Mouse (Mus musculus) thymus, postnatal 36 days (tissue): ENCODE results near the gene Slc13a2.

Experiments used
- DNase-seq, 2 experiments: peaks; one replicate each; pipeline ENCODE4 v3.0.0; 2022; ENCODE audit warnings: mixed read lengths in 2 of 2

Gene Slc13a2

DNA sequence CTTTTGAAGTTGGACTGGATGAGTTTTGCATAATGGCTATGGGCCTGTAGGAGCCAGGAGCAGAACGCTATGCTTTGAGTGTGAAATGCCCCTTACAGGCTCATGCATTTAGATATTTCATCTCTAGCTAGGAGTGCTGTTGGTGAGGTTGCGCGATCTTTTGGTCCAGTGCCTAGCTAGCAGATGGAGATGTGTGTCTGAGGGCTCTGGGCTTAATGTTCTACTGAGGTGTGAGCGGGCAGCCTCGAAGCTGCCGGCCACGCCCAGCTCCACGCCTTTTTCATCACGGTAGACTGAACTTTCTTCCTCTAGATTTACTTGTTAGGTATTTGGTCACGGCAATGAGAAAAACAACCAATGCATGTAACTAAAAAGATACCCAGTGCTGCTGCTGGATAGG is 9.2 kb upstream of the Slc13a2 start:
- no peak for DNase-seq

DNA sequence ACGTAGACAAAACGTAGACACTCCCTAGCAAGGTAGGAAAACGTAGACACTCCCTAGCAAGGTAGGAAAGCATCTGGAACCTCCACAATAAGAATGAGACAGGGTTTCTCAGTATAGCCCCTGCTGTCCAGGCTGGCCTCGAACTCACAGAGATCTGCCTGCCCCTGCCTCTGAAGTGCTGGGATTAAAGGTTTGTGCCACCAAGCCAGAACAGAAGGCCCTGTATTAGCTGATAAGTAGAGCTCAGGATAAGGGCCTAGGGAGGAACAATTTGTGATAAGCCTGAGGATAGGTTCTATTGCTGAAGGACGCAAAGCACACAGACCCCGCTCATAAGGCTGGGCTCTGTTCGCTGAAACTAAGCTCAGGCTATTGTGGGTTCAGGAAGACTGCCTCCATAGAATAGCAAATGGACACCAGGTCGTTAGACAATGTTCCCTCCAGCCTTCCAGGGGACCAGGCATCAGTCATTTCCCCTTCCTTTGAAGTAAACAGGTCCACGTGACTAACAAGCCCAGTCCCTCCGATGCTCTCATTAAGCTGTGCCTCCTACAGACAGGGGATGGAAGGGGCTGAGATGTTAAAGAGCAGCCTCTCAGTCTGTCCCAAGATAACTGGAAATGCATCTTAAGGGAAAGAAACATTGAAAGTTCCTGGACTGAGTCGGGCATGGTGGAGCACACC is 8.3 kb upstream of the Slc13a2 start:
- DNase-seq: no peak

DNA sequence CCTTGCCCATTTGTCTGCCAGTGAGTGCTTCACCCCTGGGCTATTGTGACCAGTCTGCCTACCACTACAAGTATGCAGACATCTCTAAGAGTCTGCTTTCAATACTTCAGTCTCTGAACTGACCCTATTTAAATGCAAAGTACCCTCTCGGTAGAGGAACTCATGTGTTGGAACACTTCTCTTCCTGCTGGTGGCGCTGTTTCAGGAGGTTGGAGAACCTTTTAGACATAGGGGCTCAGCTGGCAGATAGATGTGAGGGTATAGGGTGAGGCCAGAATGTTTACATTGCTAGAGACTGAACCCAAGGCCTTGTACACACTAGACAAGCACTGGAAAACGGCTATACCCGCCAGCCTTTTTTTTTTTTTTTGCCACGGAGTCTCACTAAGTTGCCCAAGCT is 6.3 kb upstream of the Slc13a2 start:
- DNase-seq: no peak

DNA sequence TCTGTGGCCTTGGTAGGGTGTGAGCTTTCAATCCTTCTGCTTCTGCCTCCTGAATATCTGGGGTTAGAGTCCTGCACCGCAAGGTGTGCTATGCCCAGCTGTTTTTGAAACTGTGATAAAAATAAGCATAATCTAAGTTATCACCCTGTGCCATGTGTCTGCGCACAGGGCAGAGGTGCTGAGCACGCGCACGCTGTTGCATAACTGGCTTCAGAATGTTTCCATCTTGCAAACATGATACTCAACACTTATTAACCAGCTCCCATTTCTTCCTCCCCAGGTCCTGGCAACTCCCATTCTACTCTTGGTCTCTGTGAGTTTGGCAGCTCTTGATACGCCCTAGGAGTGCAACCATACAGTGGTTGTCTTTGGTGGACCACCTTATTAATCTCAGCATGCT is 5.6 kb upstream of the Slc13a2 start:
- no peak for DNase-seq

DNA sequence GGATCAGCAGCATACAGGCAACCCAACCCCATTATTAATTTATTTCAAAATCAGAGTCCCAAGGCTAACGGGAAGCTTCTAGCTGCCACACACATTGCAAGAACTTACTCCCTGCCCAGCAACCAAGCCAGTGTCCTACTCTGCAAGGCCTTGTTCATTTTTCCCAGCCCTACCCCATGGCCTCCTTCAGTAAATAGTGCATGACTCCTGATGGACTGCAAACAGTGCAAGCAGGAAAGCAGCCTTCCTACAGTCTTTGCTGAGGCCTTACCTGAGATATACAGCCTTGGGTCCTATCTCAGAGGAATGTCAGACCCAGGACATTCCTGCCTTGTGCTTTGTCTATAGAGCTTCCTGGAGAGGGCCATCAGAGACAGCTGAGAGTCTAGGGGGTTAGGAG is 3.6 kb upstream of the Slc13a2 start:
- DNase-seq: no peak

DNA sequence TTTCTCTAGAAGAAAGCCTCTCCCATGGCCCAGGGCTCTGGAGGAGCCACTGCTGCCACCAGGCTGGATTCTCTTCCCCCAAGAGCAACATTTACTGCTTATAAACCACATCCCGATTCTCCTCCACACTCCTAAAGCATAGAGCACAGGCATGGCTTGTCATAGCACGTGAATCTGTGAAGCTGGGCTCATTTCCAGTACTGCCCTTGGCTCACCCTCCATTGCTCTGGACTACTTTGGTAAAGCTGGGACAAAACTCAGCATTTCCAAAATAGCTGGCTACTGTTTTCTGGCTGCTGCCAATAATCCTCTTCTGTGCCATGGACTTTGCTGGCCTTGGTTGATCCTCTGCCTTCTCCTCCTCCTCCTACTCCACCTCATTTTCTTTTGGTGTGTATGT is 2.3 kb upstream of the Slc13a2 start:
- DNase-seq: no peak

DNA sequence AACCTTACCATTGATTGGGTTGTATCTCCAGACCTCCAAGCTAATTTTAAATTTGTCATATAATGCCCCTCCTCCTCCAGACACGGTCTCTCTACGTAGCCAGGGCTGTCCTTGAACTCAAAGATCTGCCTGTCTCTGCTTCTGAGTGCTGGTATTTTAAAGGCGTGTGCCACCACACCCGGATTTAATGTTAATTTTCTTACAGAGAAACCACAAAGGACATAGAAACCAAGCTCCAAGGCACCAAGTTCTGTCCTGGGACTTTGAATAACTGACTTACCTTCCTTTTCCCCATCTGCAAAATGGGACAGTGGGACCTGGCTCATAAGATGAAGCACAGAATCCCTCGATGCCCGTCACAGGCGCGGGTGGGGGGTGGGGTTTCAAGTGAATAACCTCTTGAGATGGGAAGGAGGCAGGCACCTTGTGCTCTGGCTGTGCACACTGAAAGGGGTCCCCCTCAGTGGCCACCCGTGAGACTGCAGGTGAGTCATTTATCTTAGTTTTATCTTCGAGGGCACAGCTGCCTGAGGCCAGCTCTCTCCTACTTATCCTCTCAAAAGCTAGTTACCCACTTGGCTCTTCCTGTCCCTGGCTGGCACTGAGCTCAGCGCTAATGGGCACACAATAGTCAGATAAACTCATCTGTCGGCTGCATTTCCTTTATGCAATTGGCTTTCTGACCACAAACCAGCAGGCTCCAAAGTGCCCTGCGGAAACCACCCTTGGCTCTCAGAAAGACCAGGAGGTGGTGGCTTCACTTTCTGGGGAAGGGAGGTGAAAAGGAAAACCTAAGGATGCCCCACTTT is 612 bp downstream of the Slc13a2 start:
- DNase-seq: no peak

DNA sequence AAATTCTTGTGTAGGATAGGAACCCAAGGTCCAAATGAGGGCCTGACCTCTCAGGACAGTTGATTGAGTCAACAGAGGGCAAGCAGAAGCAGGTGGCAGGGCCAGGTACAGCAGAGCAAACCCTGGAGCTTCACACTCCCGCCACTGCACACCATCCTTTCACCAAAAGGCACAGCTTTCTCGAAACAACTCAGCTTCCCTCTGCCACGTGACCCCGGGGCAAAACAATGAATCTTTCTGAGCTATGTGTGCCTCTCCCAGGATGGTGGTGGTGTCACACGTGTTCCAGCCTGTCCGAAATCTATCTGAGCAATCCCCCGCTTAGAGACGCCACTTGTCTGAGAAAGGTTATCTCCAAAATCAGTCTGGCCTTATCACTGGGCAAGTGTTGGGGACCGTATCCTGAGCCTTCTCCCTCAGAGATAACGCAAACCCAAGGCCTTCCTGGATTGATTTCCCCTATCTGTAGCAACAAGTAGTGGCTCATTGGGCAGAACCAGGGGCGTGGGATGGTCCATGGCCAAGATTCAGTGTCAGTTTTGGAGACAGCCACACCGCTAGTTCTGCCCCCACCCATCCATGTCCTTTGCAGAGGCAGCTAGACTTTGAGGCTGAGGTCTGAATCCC is 1.6 kb downstream of the Slc13a2 start:
- DNase-seq: no peak

DNA sequence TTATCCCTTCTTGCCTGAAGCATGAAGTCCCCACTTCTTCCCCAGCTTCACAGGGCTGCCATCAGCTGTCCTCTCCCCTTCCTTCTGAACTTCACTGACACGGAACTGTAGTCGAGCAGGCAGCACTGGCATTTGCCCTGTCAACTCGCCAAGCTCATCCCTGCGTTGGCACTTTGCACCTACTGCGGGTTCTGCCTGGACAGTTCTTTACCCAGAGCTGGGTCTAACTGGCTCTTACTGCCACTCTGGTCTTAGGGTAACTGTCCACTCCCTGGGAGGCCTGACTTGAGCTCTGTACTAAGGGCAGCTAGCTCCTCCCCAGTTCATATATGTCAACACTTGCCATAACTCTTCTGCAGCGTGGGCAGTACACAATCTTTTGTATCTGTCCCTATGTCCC is 5.2 kb downstream of the Slc13a2 start:
- DNase-seq: no peak

DNA sequence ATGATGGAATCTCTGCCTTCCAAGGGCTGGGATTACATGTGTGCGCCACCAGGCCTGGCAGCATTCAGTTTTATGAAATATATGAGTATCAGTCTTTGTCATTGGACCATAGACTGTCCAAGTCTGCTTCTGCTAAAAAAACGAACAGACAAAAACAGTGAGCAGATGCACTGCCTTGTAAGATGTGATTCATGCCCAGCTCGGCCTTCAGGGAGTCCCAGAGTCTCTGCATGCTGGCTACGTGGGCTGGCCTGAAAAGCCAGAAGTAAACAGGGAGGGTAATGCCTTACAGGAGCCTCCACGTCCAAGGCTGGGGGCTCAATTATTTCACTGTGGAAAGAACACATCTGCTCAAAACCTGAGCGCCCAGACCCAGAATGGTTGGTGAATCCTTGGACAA is 9.2 kb downstream of the Slc13a2 start:
- DNase-seq: no peak

DNA sequence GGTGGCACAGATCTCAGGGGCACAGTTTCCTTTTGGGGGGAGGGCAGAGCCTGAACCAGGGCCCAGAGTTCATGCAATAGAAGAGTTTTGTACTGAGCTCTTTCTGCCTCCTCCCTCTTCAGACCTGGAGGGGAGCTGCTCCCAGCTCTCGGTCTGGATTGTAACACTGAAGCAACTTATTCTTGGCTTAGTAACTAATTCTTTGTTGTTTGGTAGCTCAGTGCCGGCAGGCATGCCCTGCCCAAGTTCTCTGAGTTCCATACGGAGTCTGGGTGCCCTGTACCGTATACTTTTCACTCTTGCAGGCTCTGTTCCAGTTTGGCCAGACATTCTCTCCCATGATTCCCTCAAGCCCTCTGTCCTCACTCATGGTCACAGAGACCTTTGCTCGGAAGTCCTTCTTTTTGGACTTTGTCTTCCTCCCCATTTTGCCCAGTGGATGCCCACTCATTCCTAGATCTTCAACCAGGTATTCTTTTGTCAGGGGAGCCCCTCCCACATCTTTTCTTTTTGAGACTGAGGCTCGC is 9.6 kb downstream of the Slc13a2 start:
- DNase-seq: no peak

DNA sequence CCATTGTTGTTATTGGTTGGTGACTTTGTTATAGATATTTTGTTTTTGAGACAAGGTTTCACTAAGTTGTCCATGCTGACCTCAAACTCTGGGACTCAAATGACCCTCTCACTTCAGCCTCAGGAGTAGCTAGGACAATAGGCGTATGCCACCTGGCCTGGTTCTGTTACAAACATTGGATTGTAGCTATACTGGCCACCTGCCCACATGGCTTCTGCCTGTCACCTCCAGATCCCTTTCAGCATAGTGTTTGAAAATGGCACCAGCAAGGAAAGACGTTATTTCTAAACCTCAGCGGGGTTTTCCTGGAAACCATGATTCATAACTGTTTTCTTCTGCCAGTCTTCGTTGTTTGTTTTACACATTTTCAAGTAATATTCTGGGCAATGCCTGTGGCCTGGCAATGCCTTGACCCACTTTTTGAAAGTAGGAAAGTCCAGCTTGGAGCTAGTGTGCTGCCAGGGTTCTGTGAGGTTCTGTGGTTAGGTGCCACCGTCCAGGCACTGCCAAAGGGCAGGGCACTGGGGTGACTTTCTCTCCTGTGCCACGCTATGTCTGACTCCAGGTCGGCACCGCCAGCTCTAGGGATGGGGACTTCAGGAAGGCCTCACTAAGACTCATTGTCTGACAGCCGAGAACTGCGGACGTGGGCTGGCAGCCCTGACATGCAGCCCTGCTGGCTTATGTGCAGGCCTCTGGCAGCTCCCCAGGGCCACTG is 10.3 kb downstream of the Slc13a2 start:
- no peak for DNase-seq

DNA sequence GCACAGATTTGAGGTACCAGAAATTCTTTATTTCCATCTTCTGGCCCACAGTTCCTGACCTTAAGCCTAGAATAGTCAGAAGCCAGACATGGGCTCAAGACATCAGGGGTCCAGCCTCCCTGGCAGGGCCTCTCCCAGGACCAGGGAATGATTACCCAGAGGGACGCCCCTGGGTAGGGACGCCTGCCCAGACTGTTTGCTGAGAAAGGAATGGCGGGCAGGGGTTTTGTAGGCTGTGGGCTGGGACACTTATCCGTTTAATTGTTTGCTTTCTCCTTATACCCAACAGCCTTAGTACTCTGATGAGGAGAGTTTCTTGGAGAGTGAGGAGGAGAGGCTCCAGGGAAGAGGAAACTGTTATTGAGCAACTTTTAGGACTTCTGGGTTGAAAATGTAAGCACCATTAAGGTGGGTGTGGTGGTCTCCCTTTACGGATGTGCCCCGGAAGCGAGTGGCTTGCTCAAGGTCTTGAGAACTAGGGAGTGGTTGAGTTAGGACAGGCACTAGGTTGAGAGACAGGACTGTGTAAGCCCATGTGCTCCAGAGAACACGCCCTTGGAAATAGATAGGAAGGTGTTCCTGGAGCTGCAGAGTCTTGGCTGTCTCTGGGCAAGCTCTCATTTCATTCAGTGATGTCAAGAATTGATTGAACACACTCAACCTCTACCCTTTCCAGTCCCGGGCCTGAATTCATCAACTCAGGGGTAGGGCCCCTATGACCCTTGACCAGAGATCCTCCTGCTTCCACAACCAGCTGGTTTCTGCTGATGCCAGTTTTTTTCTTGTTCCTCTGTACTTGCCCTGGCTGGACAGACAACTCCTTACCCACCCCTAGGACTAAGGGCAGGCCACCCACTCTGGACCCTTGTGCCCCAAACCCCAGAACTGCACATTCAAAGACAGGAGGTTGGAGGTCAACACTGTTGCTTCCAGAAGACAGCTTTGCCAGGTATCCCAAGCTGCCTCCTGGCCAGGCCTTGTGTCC is 13.5 kb downstream of the Slc13a2 start:
- DNase-seq: no peak

DNA sequence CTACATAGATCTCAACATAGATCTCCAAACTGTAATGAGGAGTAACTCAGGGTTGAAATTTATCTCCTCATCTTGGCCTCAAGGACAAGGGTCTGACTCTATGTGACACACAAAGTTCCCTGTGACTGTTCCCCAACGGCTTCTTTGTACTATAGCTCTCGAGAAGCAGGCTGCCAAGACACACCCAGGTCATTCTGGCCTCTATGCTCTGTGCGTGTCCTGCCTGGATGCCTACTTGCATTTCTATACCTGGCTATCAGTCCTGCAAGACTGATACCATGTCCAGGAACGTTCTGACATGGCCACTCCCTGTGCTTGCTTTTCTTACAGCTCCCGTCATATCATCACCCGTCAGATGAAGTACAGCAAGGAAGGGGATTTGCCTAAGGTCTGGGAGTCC is 20.0 kb downstream of the Slc13a2 start:
- no peak for DNase-seq

DNA sequence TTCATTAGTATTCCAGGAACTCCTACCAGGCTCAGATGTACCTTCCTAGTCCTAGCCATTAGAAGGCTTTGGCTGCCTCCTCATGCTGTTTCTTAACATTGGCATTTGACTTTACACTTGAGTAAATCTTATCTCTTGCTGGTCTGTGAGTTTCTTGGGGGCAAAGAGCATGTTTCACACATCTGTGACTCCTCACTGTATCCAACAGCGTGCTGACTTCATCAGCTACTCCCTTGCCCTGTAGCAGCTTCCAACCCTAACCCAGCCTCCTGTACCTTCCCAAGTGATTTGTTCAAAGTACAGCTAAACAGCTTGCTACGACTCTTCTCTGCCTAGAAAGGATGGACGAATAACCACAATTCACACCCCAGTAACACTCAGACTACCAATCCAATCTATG is 20.5 kb downstream of the Slc13a2 start:
- no peak for DNase-seq

DNA sequence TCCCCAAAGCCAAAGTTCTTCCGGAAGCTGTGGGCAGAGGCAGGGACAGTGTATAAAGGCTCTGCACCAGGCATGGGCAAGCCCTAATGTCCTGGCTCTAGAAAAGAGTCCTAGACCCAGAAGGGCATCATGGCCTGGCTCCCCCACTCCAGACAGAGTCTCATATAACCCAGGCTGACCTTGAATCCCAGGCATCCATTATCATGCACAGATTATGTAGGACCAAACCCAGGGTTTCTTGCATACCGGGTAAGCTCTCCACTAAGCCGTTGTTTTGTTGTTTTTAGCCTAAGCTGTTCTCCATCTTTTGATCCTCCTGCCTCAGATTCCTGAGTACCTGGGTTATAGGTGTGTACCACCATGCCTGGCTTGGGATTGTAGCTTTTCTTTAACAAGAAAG is 21.1 kb downstream of the Slc13a2 start:
- DNase-seq: no peak

DNA sequence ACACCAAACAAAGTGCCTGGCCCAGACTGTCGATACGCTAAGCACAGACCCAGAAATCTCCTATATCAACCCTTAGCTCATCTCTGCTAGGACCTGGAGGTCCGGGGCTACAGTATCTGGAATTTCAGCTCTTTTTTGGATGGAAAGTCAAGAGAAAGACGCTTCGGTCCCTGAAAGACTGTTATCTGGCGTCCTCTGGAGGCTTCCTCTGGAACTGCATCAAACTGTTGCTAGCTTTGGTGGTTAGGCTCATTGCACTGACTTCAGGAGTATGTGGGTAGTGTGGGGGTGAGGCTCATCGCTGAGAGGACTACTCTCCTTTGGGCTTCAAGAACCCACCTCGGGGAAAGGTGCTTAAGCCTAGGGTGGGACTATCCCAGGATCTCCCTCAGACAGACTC is 22.3 kb downstream of the Slc13a2 start:
- peak; percentile 45 to 54 for DNase-seq

DNA sequence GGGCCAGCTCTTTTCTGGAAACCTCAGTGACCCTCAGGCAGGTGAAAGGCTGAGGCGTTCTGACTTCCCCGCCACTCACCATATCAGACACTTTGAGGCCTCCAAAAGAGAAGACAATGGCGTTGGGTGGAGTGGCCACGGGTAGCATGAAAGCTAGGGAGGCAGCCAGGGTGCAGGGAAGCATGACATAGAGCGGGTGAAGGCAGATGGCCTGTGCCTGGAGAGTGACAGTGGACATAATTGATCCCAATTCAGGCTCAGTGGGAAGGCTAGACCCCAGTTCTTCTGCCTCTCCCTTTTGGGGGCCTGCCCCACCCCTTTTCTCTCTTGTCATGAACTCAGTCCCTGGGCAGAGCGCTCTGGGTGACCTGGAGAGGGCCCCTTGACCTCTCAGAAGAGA is 23.8 kb downstream of the Slc13a2 start:
- DNase-seq: no peak

DNA sequence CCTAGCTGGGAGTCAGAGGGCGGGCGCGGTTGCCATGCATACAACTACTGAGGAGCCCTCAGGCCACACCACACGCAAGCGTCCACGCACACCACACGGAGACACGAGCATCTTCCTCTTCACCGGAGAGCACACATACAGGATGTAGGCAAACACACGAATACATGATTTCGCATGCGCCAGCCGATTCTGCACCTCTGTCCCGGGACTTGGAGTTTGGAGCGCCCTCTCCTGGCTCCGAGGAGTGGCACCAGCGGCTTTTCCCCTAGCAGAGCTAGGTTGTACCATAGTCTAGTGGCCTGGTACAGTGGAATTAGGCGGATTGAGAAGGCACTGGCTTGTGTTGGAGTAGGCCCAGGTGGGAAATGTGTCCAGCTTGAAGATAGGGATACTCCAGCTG is 24.6 kb downstream of the Slc13a2 start:
- DNase-seq: peak; percentile 74 to 77

DNA sequence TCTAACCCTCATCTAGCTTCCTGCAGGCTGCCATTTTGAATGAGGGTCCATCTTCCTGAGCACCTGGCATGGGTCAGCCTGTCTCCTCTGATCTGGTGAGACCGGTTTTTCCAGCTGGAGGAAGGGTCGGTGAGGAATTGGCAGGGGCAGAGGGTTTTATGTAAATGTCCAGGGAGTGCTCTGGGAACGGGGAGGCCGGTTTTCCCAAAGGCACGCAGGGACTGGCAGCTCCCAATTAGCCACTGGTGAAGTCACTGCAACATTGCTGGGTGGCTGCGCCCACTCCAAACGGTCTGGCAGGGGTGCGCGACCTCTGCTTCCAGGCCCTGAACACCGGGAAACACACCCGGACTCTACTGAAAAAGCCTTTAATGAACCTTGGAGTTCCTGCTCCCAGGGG is 25.1 kb downstream of the Slc13a2 start:
- DNase-seq: no peak

DNA sequence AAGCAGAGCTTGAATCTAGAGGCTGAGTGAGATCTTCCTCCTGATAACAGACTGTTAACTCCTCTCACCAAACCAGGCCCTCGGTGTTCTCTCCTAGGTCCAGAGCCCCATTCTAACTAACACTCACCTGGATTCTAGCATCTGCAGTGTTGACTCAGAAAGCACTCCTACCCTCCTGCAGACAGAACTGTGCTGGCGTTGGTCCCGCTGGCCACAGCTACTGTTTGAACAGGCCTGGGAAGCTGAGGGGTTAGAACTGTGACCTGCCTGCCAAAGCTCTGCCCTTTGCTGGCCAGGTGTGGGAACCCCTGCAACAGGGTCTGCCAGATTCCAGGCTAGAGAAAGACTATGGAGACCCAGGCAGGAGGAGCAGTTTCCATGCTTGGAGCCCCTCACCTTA is 29.3 kb downstream of the Slc13a2 start:
- DNase-seq: no peak

DNA sequence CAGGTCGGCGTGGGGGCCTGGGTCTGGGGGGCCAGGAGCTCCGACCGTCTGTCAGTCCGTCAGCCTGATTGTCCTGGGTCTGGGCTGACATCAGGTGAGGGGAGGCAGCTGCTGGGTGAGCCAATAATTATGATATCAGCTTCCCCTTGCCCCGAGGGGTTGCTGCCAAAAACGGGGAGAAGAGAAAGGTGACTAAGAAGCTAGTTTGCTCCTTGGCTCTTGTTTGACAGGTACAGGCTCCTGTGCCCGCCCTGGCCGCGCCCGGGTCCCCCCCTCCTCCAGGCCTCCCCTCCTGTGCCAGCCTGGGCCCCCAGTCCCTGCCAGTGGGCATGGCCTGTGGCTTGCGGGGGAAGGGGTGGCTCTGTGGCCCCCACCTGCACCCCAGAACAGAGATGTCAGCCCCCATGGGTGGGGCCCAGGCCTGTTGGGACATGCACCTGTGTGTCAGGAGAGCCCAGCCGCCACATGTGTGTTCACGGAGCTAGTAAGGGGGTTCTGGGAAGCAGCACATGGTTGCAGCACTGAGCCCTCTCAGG is 35.4 kb downstream of the Slc13a2 start, which contains the start of gene Foxn1:
Foxn1 (minus strand) TSS at position 51 of the 536 bp plus-strand sequence.
- DNase-seq: no peak
